ENCODE assay signal across 7 mouse cellular contexts in genomic region chr13:68258285-68258684, GRCm38 (mm10).
DNase-seq lines count a peak whose midpoint lies in the region; ATAC-seq and TF ChIP-seq lines count a peak whose summit lies in the region.
"Not testable (repeated sequence)": the region's sequence is repeated elsewhere in the genome, so short reads cannot be mapped to it uniquely, and the experiment has no call there.

No protein-coding gene starts in this region.

- not testable (repeated sequence) for H3K4me3 ChIP-seq in forebrain, embryonic 14.5 days (ENCODE audit: low read depth, low read length); kidney, postnatal 0 days (replicated peaks; ENCODE audit: low read depth, low read length)

- WGBS in forebrain, embryonic 14.5 days = 83% methylated on average over 7 of the region's 7 CpGs
- 81% methylated on average over 7 of the region's 7 CpGs for WGBS in kidney, postnatal 0 days

- H3K4me2 ChIP-seq in forebrain, embryonic 14.5 days (ENCODE audit: low read length); kidney, postnatal 0 days (ENCODE audit: low read length): not testable (repeated sequence)

- not testable (repeated sequence) for TF ChIP-seq CTCF in kidney, postnatal 0 days (IDR thresholded peaks at IDR 0.05; ENCODE audit: low read depth)

- ATAC-seq in forebrain, embryonic 14.5 days; kidney, postnatal 0 days (replicated peaks; ENCODE audit: low FRiP score, low read depth): not testable (repeated sequence)

- not testable (repeated sequence) for H3K27ac ChIP-seq in forebrain, embryonic 14.5 days (ENCODE audit: low read depth, low read length); kidney, postnatal 0 days

- DNase-seq in Muller cell, postnatal 12 days (ENCODE audit: inconsistent ontology term) = peak; percentile 65
- peak; percentile 59 for DNase-seq in adrenal gland, postnatal 10 days
- DNase-seq in forebrain, embryonic 14.5 days (ENCODE audit: low spot score) = peak; percentile 0
- peak; percentile 1 for DNase-seq in kidney, postnatal 0 days (ENCODE audit: low spot score)
- peak; percentile 4 to 11 for DNase-seq in layer of hippocampus, adult 8-10 months (ENCODE audit: low spot score in 2 of 2)
- DNase-seq in left cerebral cortex, postnatal 4 days = peak; percentile 0
- peak; percentile 36 for DNase-seq in right cerebral cortex, adult 18-20 months

- H3K27me3 ChIP-seq in forebrain, embryonic 14.5 days (replicated peaks; ENCODE audit: control insufficient read depth, insufficient read depth, low read length); kidney, postnatal 0 days (ENCODE audit: insufficient read depth, low read length): not testable (repeated sequence)

- H3K36me3 ChIP-seq in forebrain, embryonic 14.5 days (ENCODE audit: control insufficient read depth, insufficient read depth, low read length); kidney, postnatal 0 days (ENCODE audit: insufficient read depth, low read length): not testable (repeated sequence)

- H3K9me3 ChIP-seq in forebrain, embryonic 14.5 days (replicated peaks; ENCODE audit: control insufficient read depth, low read length); kidney, postnatal 0 days (replicated peaks; ENCODE audit: low read length): not testable (repeated sequence)

- intact Hi-C loops in left cerebral cortex, postnatal 4 days (cut with DNase I) = not testable (repeated sequence)

- H3K9ac ChIP-seq in forebrain, embryonic 14.5 days (ENCODE audit: low read length); kidney, postnatal 0 days (ENCODE audit: low read depth, low read length): not testable (repeated sequence)

- not testable (repeated sequence) for H3K4me1 ChIP-seq in forebrain, embryonic 14.5 days (ENCODE audit: control insufficient read depth, insufficient read depth, low read length); kidney, postnatal 0 days (replicated peaks; ENCODE audit: insufficient read depth, low read length)

Comparison
In these comparisons a context has a peak if more than half of its experiments do, and no peak if none do; other contexts are left out.
1. DNase-seq: peak in every context shown above with its lines; median percentile 65 in Muller cell, postnatal 12 days; 59 in adrenal gland, postnatal 10 days; 36 in right cerebral cortex, adult 18-20 months; 8 in layer of hippocampus, adult 8-10 months; 1 in kidney, postnatal 0 days; 0 in forebrain, embryonic 14.5 days; 0 in left cerebral cortex, postnatal 4 days.